Mouse (Mus musculus) stomach, postnatal 0 days (tissue): ENCODE measurements around the gene Vav2.

Experiments
- CTCF ChIP-seq: IDR thresholded peaks from 2 replicates; pipeline ENCODE4 v1.5.1; 2016; ENCODE audit warnings: antibody characterized with exemption, low read depth, mild to moderate bottlenecking, moderate library complexity
- EP300 ChIP-seq: optimal IDR thresholded peaks from 2 replicates; pipeline ENCODE3; 2016; ENCODE audit warnings: antibody characterized with exemption

DNA sequence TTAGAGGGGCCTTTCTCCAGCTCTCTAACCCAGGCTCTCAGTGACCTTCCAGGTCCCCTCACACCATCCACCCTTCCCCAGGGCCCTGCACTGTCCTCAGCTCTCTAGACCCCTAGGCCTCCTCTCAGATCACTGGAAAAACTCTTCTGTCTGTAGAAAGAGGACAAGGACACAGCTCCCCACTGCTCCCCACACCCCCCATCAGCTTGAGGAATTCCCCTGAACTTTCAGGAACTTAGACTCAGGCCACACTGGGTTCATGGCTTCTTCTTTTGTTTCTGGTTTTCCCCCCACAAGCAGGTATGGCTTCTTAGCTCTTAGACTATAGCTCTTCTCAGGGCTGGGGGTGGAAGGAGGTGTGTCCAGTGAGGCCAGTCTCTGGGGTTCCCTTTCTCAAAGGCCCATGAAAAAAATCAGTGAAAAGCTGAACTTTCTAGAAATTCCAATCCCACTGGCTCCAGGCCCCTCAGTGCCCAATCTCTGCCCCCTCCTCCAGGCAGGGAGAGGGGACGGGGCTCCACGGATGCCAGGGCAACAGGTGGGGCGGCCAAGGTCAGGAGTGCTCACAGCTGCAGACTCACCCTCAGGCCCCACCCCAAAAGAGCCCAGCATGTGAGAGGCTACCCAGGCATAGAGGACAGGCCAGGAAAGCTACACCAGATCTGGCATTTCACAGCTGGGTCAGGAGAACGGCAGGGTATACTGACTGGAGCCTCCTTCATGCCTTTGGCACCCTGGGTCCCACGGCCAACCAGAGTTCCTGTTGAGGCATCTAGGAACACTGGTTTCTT, 21.5 kb downstream of the Vav2 start:
- TF ChIP-seq CTCF (no peak), EP300 (no peak)
